Mouse (Mus musculus): Measurements from ENCODE around the gene Slc22a5. TPM values are rescaled to one million over a fixed set of nuclear protein-coding genes. Genes with fewer than 3 reads are reported as not detected.
"Not testable (repeated sequence)": the region's sequence is repeated elsewhere in the genome, so short reads cannot be mapped to it uniquely, and the experiment has no call there.

The Slc22a5 gene
- polyA plus RNA-seq, 1 experiment from 2014 or later, result 13.7 TPM

DNA sequence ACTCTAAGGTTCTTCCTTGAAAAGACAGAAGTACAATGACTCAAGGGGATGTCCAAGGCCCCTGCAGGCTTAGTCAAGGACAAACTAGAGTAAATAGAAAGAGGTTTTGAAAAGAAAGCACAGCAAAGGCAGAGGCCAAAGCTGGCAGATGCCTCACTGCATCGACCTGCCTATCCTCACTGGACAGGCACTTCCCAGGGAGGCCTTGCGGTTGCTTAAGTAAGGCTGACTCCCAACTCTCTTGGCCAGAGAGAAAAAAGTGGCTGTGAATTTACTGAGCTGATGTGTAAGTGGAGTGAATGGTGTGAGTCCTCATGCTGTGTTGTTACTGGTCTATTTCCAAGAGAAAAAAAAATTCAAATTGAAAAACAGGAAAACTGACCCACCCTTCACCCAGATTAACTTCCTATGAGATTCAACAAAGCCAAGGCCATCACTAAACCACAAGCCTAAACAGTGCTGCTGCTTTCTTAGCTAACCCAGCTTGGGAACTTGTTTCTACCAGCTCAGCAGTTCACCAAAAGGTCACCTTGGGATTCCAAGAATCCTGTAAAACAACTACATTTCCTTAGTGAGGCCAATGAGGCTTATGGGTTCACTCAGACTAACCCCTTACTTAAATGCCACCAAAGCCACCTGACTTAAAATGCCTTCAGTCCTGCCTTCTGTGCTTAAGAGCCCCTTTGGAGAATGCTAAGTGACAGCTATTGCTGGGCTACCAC is 19.5 kb downstream of the Slc22a5 start:
- Histone ChIP-seq H3K9me3 (ENCODE audit: control insufficient read depth, low read length) (no peaks in the 10 kb centered on the region), H3K27me3 (replicated peaks; ENCODE audit: control insufficient read depth, insufficient read depth, low read length) (no peaks in the 10 kb centered on the region), H3K4me3 (ENCODE audit: low read length) (no peak overlapping the region), H3K27ac (ENCODE audit: low read length) (no peak overlapping the region), H3K4me2 (ENCODE audit: low read depth, low read length) (no peak overlapping the region), H3K9ac (ENCODE audit: low read depth, low read length) (no peak overlapping the region), H3K4me1 (ENCODE audit: control insufficient read depth, insufficient read depth, low read length) (no peaks in the 10 kb centered on the region), H3K36me3 (ENCODE audit: control insufficient read depth, insufficient read depth, low read length) (0 out of 2 replicates have a peak, but pooled peaks cover 2% of the 10 kb centered on the region)
- ATAC-seq, result no peak
- 90% methylated on average over 2 of the region's 2 CpGs for WGBS

DNA sequence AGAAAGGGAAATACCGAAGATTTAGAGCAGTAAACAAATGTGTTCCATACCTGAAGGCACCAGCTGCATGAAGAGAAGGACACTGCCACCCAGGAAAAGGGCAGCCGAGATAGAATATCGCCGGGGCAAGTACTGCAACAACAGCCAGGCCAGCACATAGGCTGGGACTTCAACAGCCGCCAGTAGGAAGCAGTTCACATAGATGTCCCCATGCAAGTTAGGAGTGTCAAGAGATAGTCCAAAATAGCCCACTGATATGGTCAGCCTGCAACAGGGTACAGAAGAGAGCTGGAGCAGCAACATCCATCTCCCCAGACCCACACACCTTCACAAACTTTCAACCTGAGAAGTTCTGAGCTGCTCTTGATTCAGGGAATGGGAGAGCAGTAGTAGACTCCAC is 22.3 kb downstream of the Slc22a5 start:
- Histone ChIP-seq H3K4me2 (ENCODE audit: low read depth, low read length) (no peak overlapping the region), H3K36me3 (ENCODE audit: control insufficient read depth, insufficient read depth, low read length) (0 out of 2 replicates have a peak, but pooled peaks cover 2% of the 10 kb centered on the region), H3K27me3 (replicated peaks; ENCODE audit: control insufficient read depth, insufficient read depth, low read length) (no peaks in the 10 kb centered on the region), H3K4me1 (ENCODE audit: control insufficient read depth, insufficient read depth, low read length) (no peaks in the 10 kb centered on the region), H3K27ac (ENCODE audit: low read length) (no peak overlapping the region), H3K9me3 (ENCODE audit: control insufficient read depth, low read length) (no peaks in the 10 kb centered on the region), H3K9ac (ENCODE audit: low read depth, low read length) (no peak overlapping the region), H3K4me3 (ENCODE audit: low read length) (no peak overlapping the region)
- 89% methylated on average over 5 of the region's 5 CpGs for WGBS
- ATAC-seq, result no peak

DNA sequence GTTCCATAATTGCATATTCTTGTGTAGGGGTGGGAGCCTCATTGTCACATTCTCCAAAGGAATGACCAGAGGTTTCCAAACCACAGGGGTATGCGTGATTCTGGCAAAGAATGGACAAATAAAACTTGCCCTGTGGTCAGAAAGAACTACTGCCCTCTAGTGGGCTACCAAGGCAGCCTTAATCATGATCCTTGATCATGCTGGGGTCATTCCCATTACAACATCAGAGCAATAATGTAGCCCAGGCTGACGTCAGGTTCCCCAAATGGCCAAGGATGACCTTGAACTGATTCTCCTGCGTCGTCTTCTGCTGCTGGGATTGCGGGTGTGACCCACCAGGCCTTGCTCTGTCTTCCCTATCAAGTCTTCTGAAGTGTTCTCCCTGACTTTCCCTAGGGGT is 23.1 kb downstream of the Slc22a5 start:
- ATAC-seq; H3K4me1 ChIP-seq (ENCODE audit: control insufficient read depth, insufficient read depth, low read length); H3K9me3 ChIP-seq (ENCODE audit: control insufficient read depth, low read length); H3K36me3 ChIP-seq (ENCODE audit: control insufficient read depth, insufficient read depth, low read length); H3K4me3 ChIP-seq (ENCODE audit: low read length); H3K27me3 ChIP-seq (replicated peaks; ENCODE audit: control insufficient read depth, insufficient read depth, low read length); H3K4me2 ChIP-seq (ENCODE audit: low read depth, low read length); H3K9ac ChIP-seq (ENCODE audit: low read depth, low read length); H3K27ac ChIP-seq (ENCODE audit: low read length): not testable (repeated sequence)
- WGBS, result 42% methylated on average over 5 of the region's 5 CpGs

DNA sequence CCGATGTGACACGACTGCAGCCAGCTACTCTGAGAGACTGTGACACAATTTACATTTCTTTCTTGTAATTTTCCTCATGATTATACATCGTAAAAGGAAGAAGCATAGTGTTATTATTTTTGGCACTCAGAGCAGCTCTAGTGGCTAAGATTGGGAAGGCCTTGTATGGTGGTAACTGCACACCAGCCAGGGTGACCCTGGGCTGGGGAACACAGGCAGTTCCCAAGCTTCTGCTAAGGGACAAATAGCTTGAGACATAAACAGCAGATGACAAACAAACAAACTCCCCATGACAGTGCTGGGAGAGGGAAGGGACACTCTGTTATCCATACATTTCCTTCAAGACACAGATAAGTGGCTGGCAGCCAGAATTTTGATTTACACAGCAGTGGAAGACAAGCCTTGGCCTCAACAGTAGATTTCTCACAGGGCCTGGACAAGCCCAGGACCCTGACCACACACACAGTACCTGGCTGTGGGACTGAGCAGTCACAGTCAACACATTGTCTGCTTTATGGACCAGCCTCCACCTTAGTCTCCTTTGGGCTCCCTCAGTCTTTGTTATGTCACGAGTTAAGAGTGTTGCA is 26.6 kb downstream of the Slc22a5 start:
- WGBS, result 84% methylated on average over 1 of the region's 4 CpGs
- not testable (repeated sequence) for H3K4me1 ChIP-seq (ENCODE audit: control insufficient read depth, insufficient read depth, low read length); H3K36me3 ChIP-seq (ENCODE audit: control insufficient read depth, insufficient read depth, low read length); H3K4me3 ChIP-seq (ENCODE audit: low read length); H3K4me2 ChIP-seq (ENCODE audit: low read depth, low read length); H3K9ac ChIP-seq (ENCODE audit: low read depth, low read length); H3K27me3 ChIP-seq (replicated peaks; ENCODE audit: control insufficient read depth, insufficient read depth, low read length); H3K9me3 ChIP-seq (ENCODE audit: control insufficient read depth, low read length); ATAC-seq; H3K27ac ChIP-seq (ENCODE audit: low read length)

DNA sequence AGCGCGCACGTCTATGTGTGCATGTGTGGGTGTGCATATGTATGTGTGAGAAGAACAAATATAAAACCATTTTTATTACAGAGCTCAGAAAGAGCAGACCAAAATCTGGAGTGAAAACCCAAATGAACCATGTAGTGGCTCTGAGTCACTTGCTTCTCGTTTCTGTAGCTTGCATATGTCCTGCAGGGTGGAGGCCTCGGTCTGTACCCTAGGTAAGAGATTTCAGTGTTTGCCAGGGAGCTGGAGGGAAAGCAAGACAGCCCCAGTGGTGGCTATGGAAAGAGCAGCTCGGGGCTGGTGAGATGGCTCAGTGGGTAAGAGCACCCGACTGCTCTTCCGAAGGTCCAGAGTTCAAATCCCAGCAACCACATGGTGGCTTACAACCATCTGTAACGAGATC is 30.5 kb downstream of the Slc22a5 start:
- H3K9me3 ChIP-seq (ENCODE audit: control insufficient read depth, low read length); H3K4me2 ChIP-seq (ENCODE audit: low read depth, low read length); H3K4me1 ChIP-seq (ENCODE audit: control insufficient read depth, insufficient read depth, low read length); H3K9ac ChIP-seq (ENCODE audit: low read depth, low read length); H3K27ac ChIP-seq (ENCODE audit: low read length); ATAC-seq; H3K36me3 ChIP-seq (ENCODE audit: control insufficient read depth, insufficient read depth, low read length); H3K4me3 ChIP-seq (ENCODE audit: low read length); H3K27me3 ChIP-seq (replicated peaks; ENCODE audit: control insufficient read depth, insufficient read depth, low read length): not testable (repeated sequence)
- 87% methylated on average over 8 of the region's 9 CpGs for WGBS

DNA sequence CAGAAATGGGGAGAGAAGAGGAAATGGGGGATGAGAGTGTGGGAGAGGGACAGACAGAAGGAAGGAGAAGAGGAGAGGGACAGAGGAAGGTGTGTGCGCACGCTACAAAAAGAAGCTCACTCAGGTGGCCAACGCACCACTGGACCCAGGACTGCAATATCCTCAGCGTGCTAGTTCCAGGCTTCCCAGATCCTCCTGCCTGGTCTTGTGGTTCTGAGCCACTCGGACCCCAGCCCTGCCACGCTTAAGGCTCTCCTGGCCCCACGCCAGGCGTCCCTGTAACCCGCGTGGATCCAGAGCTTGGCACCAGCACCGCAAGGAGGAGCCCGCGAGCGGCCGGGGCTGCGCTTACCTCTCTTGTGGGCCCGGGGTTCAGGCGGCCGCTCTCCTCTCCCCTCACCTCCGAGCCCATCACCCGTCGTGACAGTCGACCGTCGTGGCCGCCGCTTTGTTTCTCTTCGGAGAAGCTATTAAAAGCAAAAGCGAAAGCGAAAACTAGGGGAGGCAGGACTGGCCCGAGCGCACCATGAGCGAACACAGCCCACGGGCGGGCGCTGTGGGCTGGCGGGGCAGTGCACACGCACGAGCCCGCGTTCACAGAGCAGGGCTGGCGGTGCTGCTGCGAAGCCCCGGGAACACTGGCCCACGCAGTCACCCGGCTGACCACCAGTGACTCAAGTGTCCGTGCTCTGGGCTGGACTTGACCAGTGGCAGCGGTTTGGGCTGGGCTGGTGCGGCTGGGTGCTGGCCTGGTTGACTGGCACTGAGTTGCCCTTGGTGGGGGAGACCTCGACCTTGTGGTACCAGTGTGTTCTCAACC is 32.5 kb downstream of the Slc22a5 start, which contains the start of gene Gm12216:
Gene Gm12216 (minus strand): TSS at position 496 of the 820 bp plus-strand sequence.
- not testable (repeated sequence) for H3K36me3 ChIP-seq (ENCODE audit: control insufficient read depth, insufficient read depth, low read length); H3K9me3 ChIP-seq (ENCODE audit: control insufficient read depth, low read length); H3K4me1 ChIP-seq (ENCODE audit: control insufficient read depth, insufficient read depth, low read length); H3K27me3 ChIP-seq (replicated peaks; ENCODE audit: control insufficient read depth, insufficient read depth, low read length)
- Histone ChIP-seq H3K27ac (ENCODE audit: low read length) (peak within 1 kb of the TSS; percentile 28; the same call in 1 of the 2 replicates), H3K4me3 (ENCODE audit: low read length) (peak within 1 kb of the TSS; percentile 60), H3K4me2 (ENCODE audit: low read depth, low read length) (peak within 1 kb of the TSS; percentile 81), H3K9ac (ENCODE audit: low read depth, low read length) (peak within 1 kb of the TSS; percentile 80)
- 12% methylated on average over 38 of the region's 50 CpGs for WGBS
- ATAC-seq, result peak; percentile 78

DNA sequence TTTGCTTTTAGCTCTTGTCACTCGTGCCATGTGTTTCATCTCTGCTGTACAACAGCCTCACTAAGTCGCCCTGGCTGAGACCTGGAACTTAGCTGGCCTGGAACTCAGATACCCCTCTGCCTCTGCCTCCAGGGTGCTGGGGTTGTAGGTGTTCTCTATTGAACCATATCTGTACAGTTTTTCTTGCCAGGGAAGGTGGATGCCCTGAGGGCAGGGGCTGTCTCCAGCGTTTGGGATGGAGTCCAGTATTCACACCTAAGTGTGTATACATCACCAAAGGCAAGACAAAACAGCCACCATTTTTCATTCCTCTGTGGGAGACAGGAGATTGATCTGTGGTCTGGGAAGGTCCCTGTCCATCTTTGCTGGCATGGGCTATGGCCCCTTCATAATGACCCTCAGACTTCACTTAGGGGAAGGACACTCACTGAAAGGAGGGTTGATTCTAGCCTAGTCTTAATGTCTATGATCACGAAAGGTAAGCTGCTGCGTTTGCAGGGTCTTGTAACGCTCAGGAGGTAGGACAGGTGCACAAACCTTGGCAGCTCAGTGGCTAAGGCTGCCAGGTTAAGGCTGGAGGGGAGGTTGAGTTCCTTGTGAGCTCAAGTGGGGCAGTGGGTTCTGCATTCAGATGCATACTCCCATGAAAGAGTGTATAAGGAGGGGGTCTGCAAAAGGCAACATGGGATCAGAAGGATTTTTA is 33.3 kb downstream of the Slc22a5 start:
- no peak for ATAC-seq
- Histone ChIP-seq H3K9ac (ENCODE audit: low read depth, low read length) (peak overlapping the region; percentile 80; the same call in 1 of the 2 replicates), H3K27ac (ENCODE audit: low read length) (no peak overlapping the region), H3K36me3 (ENCODE audit: control insufficient read depth, insufficient read depth, low read length) (no peaks in the 10 kb centered on the region), H3K4me1 (ENCODE audit: control insufficient read depth, insufficient read depth, low read length) (peaks cover 14% of the 10 kb centered on the region), H3K27me3 (replicated peaks; ENCODE audit: control insufficient read depth, insufficient read depth, low read length) (no peaks in the 10 kb centered on the region), H3K4me3 (ENCODE audit: low read length) (no peak overlapping the region), H3K9me3 (ENCODE audit: control insufficient read depth, low read length) (no peaks in the 10 kb centered on the region), H3K4me2 (ENCODE audit: low read depth, low read length) (peak overlapping the region; percentile 81)
- 87% methylated on average over 6 of the region's 6 CpGs for WGBS

DNA sequence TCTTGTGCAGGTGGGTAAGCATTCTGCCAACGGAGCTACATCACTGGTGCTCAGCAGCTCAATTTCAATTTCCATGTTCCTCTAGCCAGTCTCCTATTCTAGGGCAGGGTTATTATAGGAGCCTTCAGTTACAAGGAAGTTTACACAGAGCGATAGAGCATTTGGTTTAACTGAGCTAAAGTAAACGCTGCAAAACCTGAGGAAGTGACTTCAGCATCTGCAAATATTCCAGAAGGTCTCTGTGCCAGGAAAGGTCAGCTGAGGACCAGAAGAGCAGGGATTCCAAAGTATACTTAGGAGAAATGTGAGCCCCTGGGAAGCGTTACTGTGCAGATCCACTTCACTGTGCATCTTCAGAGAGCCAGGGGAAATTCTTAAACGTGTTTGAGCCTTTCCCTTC is 37.8 kb downstream of the Slc22a5 start:
- 0 out of 2 replicates have a peak overlapping the region, but pooled peaks have one; percentile 25 for H3K27ac ChIP-seq (ENCODE audit: low read length)
- H3K4me1 ChIP-seq (ENCODE audit: control insufficient read depth, insufficient read depth, low read length), result peaks cover 12% of the 10 kb centered on the region
- ATAC-seq, result no peak
- H3K36me3 ChIP-seq (ENCODE audit: control insufficient read depth, insufficient read depth, low read length), result no peaks in the 10 kb centered on the region
- no peak overlapping the region for H3K4me3 ChIP-seq (ENCODE audit: low read length)
- H3K9ac ChIP-seq (ENCODE audit: low read depth, low read length), result no peak overlapping the region
- no peaks in the 10 kb centered on the region for H3K27me3 ChIP-seq (replicated peaks; ENCODE audit: control insufficient read depth, insufficient read depth, low read length)
- no peaks in the 10 kb centered on the region for H3K9me3 ChIP-seq (ENCODE audit: control insufficient read depth, low read length)
- 13% methylated on average over 5 of the region's 5 CpGs for whole genome bisulfite sequencing
- H3K4me2 ChIP-seq (ENCODE audit: low read depth, low read length), result no peak overlapping the region

DNA sequence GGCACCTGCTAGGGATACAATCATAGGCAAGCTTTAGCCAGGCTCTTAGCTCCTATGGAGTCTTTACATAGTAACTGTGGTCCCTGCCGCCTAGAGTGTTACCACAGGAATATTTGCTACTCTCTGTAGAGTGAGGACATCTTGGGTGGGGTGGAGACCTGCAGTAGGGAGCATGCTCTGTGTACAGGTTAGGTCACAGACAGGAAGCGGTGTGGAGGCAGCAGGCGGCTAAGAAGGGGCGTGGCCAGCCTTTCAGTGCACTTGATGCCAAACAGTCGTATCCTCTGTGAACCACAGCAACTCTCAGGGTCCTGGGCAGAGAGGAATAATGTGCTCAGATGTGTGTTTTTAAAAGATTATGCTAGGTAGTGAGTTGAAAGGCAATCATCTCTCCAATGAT is 39.7 kb downstream of the Slc22a5 start:
- H3K4me3 ChIP-seq (ENCODE audit: low read length), result no peak overlapping the region
- no peak overlapping the region for H3K9ac ChIP-seq (ENCODE audit: low read depth, low read length)
- no peaks in the 10 kb centered on the region for H3K36me3 ChIP-seq (ENCODE audit: control insufficient read depth, insufficient read depth, low read length)
- no peak overlapping the region for H3K4me2 ChIP-seq (ENCODE audit: low read depth, low read length)
- no peaks in the 10 kb centered on the region for H3K9me3 ChIP-seq (ENCODE audit: control insufficient read depth, low read length)
- 34% methylated on average over 5 of the region's 5 CpGs for WGBS
- peaks cover 10% of the 10 kb centered on the region for H3K4me1 ChIP-seq (ENCODE audit: control insufficient read depth, insufficient read depth, low read length)
- H3K27me3 ChIP-seq (replicated peaks; ENCODE audit: control insufficient read depth, insufficient read depth, low read length), result no peaks in the 10 kb centered on the region
- ATAC-seq, result 0 out of 2 replicates have a peak, but pooled peaks have one; percentile 12
- H3K27ac ChIP-seq (ENCODE audit: low read length), result no peak overlapping the region

Measured in intestine, embryonic 16.5 days (tissue).